Mouse (Mus musculus): ENCODE data around the gene Ppil4. TPM values are rescaled to one million over a fixed set of nuclear protein-coding genes. Genes with fewer than 3 reads are reported as not detected.

Gene Ppil4
- total and polyA plus RNA-seq, 3 experiments = 30.5 to 86.3 (median 34.7) TPM

DNA sequence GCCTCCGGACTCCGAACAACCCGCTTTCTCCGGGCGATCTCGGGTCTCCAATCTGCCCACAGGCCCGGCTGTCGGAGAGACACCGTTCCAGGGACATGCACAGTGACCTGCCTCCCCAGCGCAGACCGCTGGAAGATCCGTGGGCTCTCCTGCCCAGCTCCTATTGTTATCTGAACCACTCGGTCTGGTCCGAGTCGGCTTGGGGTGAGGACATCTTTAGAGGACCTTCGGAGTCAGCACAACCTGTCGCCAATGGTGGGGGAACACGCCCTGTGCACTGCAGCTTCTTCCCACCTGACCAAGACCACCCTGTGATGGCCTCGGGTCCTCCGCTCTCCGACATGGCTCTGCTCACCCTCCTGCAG is 75.0 kb downstream of the Ppil4 start:
- TF ChIP-seq TAL1 (IDR thresholded peaks at IDR 0.05; ENCODE audit: low read length) (no peak), NELFE (IDR thresholded peaks at IDR 0.05; ENCODE audit: low read depth, low read length) (no peak), USF2 (IDR thresholded peaks at IDR 0.05; ENCODE audit: borderline replicate concordance in 1 of 2, insufficient read depth in 1 of 2, low read depth in 1 of 2, low read length in 2 of 2) (no peak), NRF1 (IDR thresholded peaks at IDR 0.05; ENCODE audit: insufficient read depth, low read depth, low read length, poor library complexity, severe bottlenecking) (no peak), MXI1 (IDR thresholded peaks at IDR 0.05; ENCODE audit: low read depth, low read length) (no peak), MAZ (IDR thresholded peaks at IDR 0.05; ENCODE audit: low read depth, low read length) (no peak), UBTF (IDR thresholded peaks at IDR 0.05; ENCODE audit: borderline replicate concordance, insufficient read depth, low read depth, low read length) (no peak), EP300 (IDR thresholded peaks at IDR 0.05; ENCODE audit: low read depth in 1 of 2, low read length in 2 of 2) (no peak), KAT2A (conservative IDR thresholded peaks at IDR 0.05; ENCODE audit: low read depth, low read length) (no peak), POLR2AphosphoS2 (IDR thresholded peaks at IDR 0.05; ENCODE audit: low read length) (no peak), BHLHE40 (IDR thresholded peaks at IDR 0.05; ENCODE audit: borderline replicate concordance, low read depth, low read length) (no peak)
- no peaks in the 10 kb centered on the region for H3K9me3 ChIP-seq (replicated peaks; ENCODE audit: insufficient read depth, low read length)
- no peaks in the 10 kb centered on the region for H3K79me2 ChIP-seq (ENCODE audit: control insufficient read depth, insufficient read depth, low read length, poor library complexity)
- H3K27me3 ChIP-seq (ENCODE audit: control insufficient read depth in 1 of 2, insufficient read depth in 2 of 2, low read length in 2 of 2) = no peaks in the 10 kb centered on the region
- no peak overlapping the region for H3K4me3 ChIP-seq (ENCODE audit: control insufficient read depth in 1 of 2, insufficient read depth in 1 of 2, low read depth in 2 of 2, low read length in 2 of 2)
- H3K27ac ChIP-seq (ENCODE audit: control insufficient read depth, low read depth, low read length) = no peak overlapping the region
- no peaks in the 10 kb centered on the region for H3K4me1 ChIP-seq (ENCODE audit: control insufficient read depth in 1 of 2, insufficient read depth in 2 of 2, low read length in 2 of 2)
- no peak overlapping the region for H3K9ac ChIP-seq (ENCODE audit: control insufficient read depth, low read depth, low read length, poor library complexity, severe bottlenecking)
- no peak for DNase-seq (ENCODE audit: low read depth, low spot score)
- no peaks in the 10 kb centered on the region for H3K36me3 ChIP-seq (ENCODE audit: control insufficient read depth in 1 of 2, insufficient read depth in 2 of 2, low read length in 2 of 2)

DNA sequence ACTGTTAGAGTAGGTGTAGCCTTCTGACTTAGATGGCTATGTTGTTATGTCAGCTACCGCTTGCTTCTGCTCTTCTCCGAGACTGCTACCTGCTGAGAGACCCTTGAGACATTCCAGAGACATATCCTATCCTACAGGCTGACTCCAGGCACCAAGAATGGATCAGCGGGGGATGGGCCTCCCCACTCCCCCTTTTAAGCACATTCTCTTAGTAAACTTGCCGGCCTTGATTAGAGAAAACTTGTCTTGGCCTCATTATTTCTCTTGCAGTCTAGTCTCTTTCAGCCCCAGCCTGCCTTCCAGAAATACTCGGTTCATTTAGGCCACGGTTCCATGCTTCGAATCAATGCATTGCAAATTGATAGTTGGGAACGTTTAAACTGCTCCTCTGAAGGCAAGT is 77.1 kb downstream of the Ppil4 start:
- Histone ChIP-seq H3K79me2 (ENCODE audit: control insufficient read depth, insufficient read depth, low read length, poor library complexity) (no peaks in the 10 kb centered on the region), H3K4me3 (ENCODE audit: control insufficient read depth in 1 of 2, insufficient read depth in 1 of 2, low read depth in 2 of 2, low read length in 2 of 2) (no peak overlapping the region), H3K9ac (ENCODE audit: control insufficient read depth, low read depth, low read length, poor library complexity, severe bottlenecking) (no peak overlapping the region), H3K9me3 (replicated peaks; ENCODE audit: insufficient read depth, low read length) (no peaks in the 10 kb centered on the region), H3K27ac (ENCODE audit: control insufficient read depth, low read depth, low read length) (no peak overlapping the region), H3K27me3 (ENCODE audit: control insufficient read depth in 1 of 2, insufficient read depth in 2 of 2, low read length in 2 of 2) (no peaks in the 10 kb centered on the region), H3K4me1 (ENCODE audit: control insufficient read depth in 1 of 2, insufficient read depth in 2 of 2, low read length in 2 of 2) (no peaks in the 10 kb centered on the region; a peak in 1 of 4 replicates), H3K36me3 (ENCODE audit: control insufficient read depth in 1 of 2, insufficient read depth in 2 of 2, low read length in 2 of 2) (no peaks in the 10 kb centered on the region)
- no peak for DNase-seq (ENCODE audit: low read depth, low spot score)
- TF ChIP-seq BHLHE40 (IDR thresholded peaks at IDR 0.05; ENCODE audit: borderline replicate concordance, low read depth, low read length) (no peak), MXI1 (IDR thresholded peaks at IDR 0.05; ENCODE audit: low read depth, low read length) (no peak), POLR2AphosphoS5 (IDR thresholded peaks at IDR 0.05; ENCODE audit: borderline replicate concordance, low read depth, low read length) (no peak), CHD2 (IDR thresholded peaks at IDR 0.05; ENCODE audit: low read length) (no peak), ELF1 (IDR thresholded peaks at IDR 0.05; ENCODE audit: low read depth, low read length) (no peak), MYC (IDR thresholded peaks at IDR 0.05; ENCODE audit: low read depth, low read length) (no peak), MYB (IDR thresholded peaks at IDR 0.05; ENCODE audit: low read depth, low read length) (no peak)
